Mouse (Mus musculus): ENCODE measurements around the gene Hfe2. TPM values are rescaled to one million over a fixed set of nuclear protein-coding genes. Genes with fewer than 3 reads are reported as not detected.

Gene Hfe2
- total RNA-seq, 2 experiments from 2014 or later = 590 to 675 TPM

GRCm38 (mm10) chr3:96557694-96558093 lies 32.7 kb downstream of the Hfe2 start, which contains the start of gene Txnip:
TSS of gene Txnip (plus strand) at chr3:96557957.
- Histone ChIP-seq H3K4me3 (peak within 1 kb of the TSS; percentile 91), H3K27ac (peak within 1 kb of the TSS; percentile 99)
- DNase-seq = peak; percentile 100
- peak; percentile 40 for TF ChIP-seq CTCF (IDR thresholded peaks at IDR 0.05)
- intact Hi-C loops (cut with DNase I) = loop anchor here (1.0 kb wide), 1 partner anchor 19 kb away; the partner anchor contains the start of gene Gm16253

GRCm38 (mm10) chr3:96558159-96558558 lies 33.2 kb downstream of the Hfe2 start:
- DNase-seq = peak; percentile 62
- TF ChIP-seq CTCF (IDR thresholded peaks at IDR 0.05) = no peak
- intact Hi-C loops (cut with DNase I) = no loop called here
- Histone ChIP-seq H3K4me3 (peak overlapping the region; percentile 91), H3K27ac (peak overlapping the region; percentile 99)

DNA sequence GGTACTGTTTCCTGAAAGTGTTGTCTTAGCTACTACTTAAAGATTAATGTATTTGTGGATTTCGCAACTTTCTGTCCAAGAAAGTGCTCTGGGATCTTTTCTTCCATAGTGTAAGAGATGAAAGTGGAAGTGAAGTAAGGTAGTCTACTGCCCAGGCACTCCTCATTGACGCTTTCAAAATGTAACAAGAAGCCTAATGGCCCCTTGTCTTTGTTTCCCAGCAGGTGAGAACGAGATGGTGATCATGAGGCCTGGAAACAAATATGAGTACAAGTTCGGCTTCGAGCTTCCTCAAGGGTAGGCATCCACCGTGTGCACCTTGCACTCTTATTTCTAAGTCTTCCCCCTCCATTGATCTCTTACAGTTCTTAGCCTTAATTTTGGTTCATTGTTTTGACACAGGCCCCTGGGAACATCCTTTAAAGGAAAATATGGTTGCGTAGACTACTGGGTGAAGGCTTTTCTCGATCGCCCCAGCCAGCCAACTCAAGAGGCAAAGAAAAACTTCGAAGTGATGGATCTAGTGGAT lies 33.8 kb downstream of the Hfe2 start:
- TF ChIP-seq CTCF (IDR thresholded peaks at IDR 0.05) = no peak
- intact Hi-C loops (cut with DNase I) = no loop called here

DNA sequence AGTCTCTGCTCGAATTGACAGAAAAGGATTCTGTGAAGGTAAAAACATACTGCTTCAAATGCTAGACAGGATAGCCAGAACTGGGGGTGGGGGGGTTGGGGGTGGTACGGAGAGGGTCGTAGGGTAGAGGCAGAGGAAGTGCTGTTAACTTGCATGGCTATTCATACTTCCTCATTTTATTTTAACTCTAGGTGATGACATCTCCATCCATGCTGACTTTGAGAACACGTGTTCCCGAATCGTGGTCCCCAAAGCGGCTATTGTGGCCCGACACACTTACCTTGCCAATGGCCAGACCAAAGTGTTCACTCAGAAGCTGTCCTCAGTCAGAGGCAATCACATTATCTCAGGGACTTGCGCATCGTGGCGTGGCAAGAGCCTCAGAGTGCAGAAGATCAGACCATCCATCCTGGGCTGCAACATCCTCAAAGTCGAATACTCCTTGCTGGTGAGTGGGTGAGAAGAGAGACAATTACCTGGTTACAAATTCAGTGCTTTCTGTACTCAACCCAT lies 34.5 kb downstream of the Hfe2 start:
- Histone ChIP-seq H3K4me3 (peak overlapping the region; percentile 91), H3K27ac (peak overlapping the region; percentile 99)
- intact Hi-C loops (cut with DNase I) = no loop called here
- DNase-seq = peak; percentile 45
- TF ChIP-seq CTCF (IDR thresholded peaks at IDR 0.05) = no peak

More for the DNA sequence above, 33.8 kb downstream of the Hfe2 start:
- DNase-seq = no peak
- Histone ChIP-seq H3K27ac (peak overlapping the region; percentile 99), H3K4me3 (peak overlapping the region; percentile 91)

GRCm38 (mm10) chr3:96559911-96560850 lies 35.2 kb downstream of the Hfe2 start:
- Histone ChIP-seq H3K27ac (peak overlapping the region; percentile 99), H3K4me3 (peak overlapping the region; percentile 91)
- no peak for TF ChIP-seq CTCF (IDR thresholded peaks at IDR 0.05)
- peak; percentile 57 for DNase-seq
- intact Hi-C loops (cut with DNase I) = no loop called here

DNA sequence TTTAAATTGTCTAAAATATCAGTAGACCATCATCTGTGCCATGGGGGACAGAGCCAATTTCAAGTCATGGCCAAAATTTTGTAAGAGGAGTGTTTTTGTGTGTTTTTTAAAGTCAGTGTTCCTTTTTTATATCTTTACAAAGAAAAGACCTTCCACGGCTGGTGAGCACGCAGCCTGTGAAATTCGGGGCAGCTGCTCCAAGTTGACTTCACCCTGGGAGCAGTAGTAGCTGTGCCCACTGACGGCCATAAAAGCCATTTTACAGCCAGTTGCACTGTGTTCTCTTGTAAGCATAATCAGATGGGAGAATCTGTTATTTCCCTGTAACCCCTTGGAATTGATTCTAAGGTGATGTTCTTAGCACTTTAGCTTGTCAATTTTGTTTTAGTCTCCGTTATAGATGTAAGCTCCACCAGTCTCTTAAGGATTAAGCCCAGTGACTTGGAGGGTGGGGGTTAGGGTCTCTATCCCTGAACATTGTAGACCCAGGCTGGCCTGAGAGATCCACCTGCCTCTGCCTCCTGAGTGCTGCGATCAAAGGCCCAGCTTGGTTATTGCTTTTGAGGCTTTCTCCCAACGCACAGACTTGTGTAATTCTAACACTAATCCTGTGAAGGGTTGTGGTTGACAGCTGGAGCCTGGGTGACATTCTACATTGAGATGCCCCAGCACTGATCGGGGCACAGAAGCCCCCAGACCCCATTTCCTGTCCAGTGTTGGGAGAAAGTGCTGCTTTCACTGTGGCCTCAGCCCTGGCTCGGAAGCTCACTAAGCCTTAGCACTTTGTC lies 36.1 kb downstream of the Hfe2 start:
- TF ChIP-seq CTCF (IDR thresholded peaks at IDR 0.05) = no peak
- peak overlapping the region; percentile 91 for H3K4me3 ChIP-seq
- peak; percentile 60 for DNase-seq
- intact Hi-C loops (cut with DNase I) = no loop called here
- H3K27ac ChIP-seq = peak overlapping the region; percentile 99

DNA sequence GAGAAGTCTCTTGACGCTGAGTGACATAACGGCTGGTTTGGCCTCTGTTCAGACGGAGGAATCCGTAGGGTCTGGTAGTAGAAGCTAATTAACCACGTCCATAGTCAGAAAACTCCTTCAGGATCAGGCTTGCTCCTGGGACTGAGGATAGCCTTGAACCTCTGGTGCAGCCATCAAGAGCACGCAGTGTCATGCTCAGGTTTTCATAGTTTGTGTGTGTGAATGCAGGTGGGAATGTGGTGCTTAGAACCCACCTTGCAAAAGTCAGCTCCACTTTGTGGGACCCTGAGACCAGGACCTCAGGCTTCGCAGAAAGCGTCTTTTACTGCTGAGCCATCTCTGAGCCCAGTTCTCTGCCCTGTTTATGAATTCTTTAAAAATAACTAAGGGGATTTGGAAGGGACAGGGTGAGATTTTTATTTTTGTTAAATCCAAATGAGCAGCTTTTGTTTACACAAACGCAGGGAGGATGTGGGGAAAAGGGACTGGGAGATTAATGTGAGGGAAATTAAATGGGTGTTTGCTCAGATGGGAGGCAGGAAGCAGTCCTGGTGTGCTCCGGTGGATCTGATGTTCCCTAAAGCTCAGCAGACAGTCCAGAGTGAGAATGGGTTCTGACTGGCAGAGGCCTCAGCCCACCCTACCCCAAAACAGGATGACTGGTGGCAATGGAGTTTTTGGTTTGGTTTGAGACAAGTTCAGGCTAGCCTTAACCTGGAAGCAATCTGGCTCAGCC lies 37.1 kb downstream of the Hfe2 start:
- no peak for TF ChIP-seq CTCF (IDR thresholded peaks at IDR 0.05)
- Histone ChIP-seq H3K27ac (peak overlapping the region; percentile 99), H3K4me3 (peak overlapping the region; percentile 91)
- DNase-seq = peak; percentile 70
- intact Hi-C loops (cut with DNase I) = no loop called here

GRCm38 (mm10) chr3:96563267-96563666 lies 38.3 kb downstream of the Hfe2 start:
- no peak for TF ChIP-seq CTCF (IDR thresholded peaks at IDR 0.05)
- Histone ChIP-seq H3K27ac (peak overlapping the region; percentile 99), H3K4me3 (peak overlapping the region; percentile 91)
- no peak for DNase-seq
- intact Hi-C loops (cut with DNase I) = no loop called here

- peak; percentile 36 for DNase-seq
- no peak for TF ChIP-seq CTCF (IDR thresholded peaks at IDR 0.05)
- intact Hi-C loops (cut with DNase I) = no loop called here
- Histone ChIP-seq H3K4me3 (peak overlapping the region; percentile 91), H3K27ac (peak overlapping the region; percentile 99)
These were observed 39.1 kb downstream of the Hfe2 start for GRCm38 (mm10) chr3:96563911-96564632.

- peak; percentile 37 for DNase-seq
- peak overlapping the region; percentile 99 for H3K27ac ChIP-seq
- intact Hi-C loops (cut with DNase I) = no loop called here
- peak overlapping the region; percentile 91 for H3K4me3 ChIP-seq
- TF ChIP-seq CTCF (IDR thresholded peaks at IDR 0.05) = no peak
These were observed 39.7 kb downstream of the Hfe2 start for GRCm38 (mm10) chr3:96564633-96565032.

DNA sequence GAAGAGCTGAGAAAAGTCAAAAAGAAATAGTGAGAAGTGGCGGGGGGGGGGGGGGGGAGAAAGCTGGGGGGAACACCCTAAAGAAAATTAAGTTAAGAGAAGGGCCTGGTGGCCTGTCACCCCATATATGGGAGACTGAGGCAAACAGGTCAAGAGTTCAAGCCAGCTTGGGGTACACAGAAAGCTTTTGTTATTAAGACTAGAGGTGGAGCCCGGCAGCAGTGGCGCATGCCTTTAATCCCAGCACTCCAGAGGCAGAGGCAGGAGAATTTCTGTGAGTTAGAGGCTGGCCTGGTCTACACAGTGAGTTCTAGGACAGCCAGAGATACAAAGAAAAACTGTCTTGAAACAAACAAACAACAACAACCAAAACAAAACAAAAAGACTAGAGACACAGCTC lies 40.1 kb downstream of the Hfe2 start:
- peak overlapping the region; percentile 99 for H3K27ac ChIP-seq
- intact Hi-C loops (cut with DNase I) = no loop called here
- no peak overlapping the region for H3K4me3 ChIP-seq
- DNase-seq = no peak
- TF ChIP-seq CTCF (IDR thresholded peaks at IDR 0.05) = no peak

Data from gastrocnemius, adult 2 months (tissue).